Mouse (Mus musculus): ENCODE measurements around the gene Celf2. TPM values are rescaled to one million over a fixed set of nuclear protein-coding genes. Genes with fewer than 3 reads are reported as not detected.
A peak's percentile ranks its signal among the peaks of the same experiment; 100 is the strongest.

The Celf2 gene
- polyA plus RNA-seq, 1 experiment: 40.8 TPM

- H3K4me1 ChIP-seq (ENCODE audit: control insufficient read depth, insufficient read depth, insufficient read length): peaks cover 15% of the 10 kb centered on the region; the same call in 1 of the 2 replicates
- no peak for DNase-seq (ENCODE audit: low read depth in 1 of 2, low spot score in 2 of 2)
- H3K27me3 ChIP-seq (ENCODE audit: control insufficient read depth, insufficient read depth, low read length): no peaks in the 10 kb centered on the region
- 63% methylated on average over 8 of the region's 8 CpGs for WGBS
- H3K4me3 ChIP-seq (ENCODE audit: extremely low read depth, insufficient read depth, insufficient read length): no peak overlapping the region
- no peak overlapping the region for H3K27ac ChIP-seq (ENCODE audit: insufficient read depth, low read length)
- no peak for TF ChIP-seq CTCF (IDR thresholded peaks at IDR 0.05; ENCODE audit: extremely low read depth, insufficient read depth, insufficient read length, insufficient replicate concordance)
- TF ChIP-seq POLR2A (IDR thresholded peaks at IDR 0.05; ENCODE audit: low read depth, low read length): no peak
- H3K36me3 ChIP-seq (ENCODE audit: control insufficient read depth, insufficient read depth, low read length): no peaks in the 10 kb centered on the region
These were observed 783.3 kb downstream of the Celf2 start for GRCm38 (mm10) chr2:6726071-6726470.

DNA sequence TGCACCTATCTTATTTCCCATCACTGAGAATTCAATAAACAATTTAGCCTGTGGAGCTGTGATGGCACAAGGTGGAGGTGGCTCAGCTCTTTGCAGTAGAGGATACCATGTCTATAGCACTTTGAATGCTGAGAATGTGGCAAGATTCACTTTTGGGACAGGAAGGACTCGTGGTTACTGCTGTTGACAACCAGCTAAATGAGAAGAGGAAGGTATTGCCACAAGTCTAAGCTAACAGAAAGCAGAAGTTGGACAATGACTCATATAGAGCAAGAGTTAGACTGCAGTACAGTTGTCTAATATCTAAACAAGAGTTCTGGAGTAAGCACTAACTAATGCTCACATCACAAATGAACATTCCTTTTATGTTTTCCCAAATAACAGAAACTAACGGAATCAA, 785.8 kb downstream of the Celf2 start:
- TF ChIP-seq POLR2A (IDR thresholded peaks at IDR 0.05; ENCODE audit: low read depth, low read length): no peak
- no peak for TF ChIP-seq CTCF (IDR thresholded peaks at IDR 0.05; ENCODE audit: extremely low read depth, insufficient read depth, insufficient read length, insufficient replicate concordance)
- Histone ChIP-seq H3K27me3 (ENCODE audit: control insufficient read depth, insufficient read depth, low read length) (no peaks in the 10 kb centered on the region), H3K27ac (ENCODE audit: insufficient read depth, low read length) (peak overlapping the region; percentile 46), H3K4me1 (ENCODE audit: control insufficient read depth, insufficient read depth, insufficient read length) (peaks cover 15% of the 10 kb centered on the region; the same call in 1 of the 2 replicates), H3K36me3 (ENCODE audit: control insufficient read depth, insufficient read depth, low read length) (no peaks in the 10 kb centered on the region), H3K4me3 (ENCODE audit: extremely low read depth, insufficient read depth, insufficient read length) (no peak overlapping the region)
- DNase-seq (ENCODE audit: low read depth in 1 of 2, low spot score in 2 of 2): peak; percentile 48 to 77
- WGBS: 6% methylated on average over 2 of the region's 2 CpGs

GRCm38 (mm10) chr2:6721460-6722401, 787.6 kb downstream of the Celf2 start:
- Histone ChIP-seq H3K4me3 (ENCODE audit: extremely low read depth, insufficient read depth, insufficient read length) (peak overlapping the region; percentile 80), H3K27ac (ENCODE audit: insufficient read depth, low read length) (peak overlapping the region; percentile 97), H3K36me3 (ENCODE audit: control insufficient read depth, insufficient read depth, low read length) (no peaks in the 10 kb centered on the region), H3K27me3 (ENCODE audit: control insufficient read depth, insufficient read depth, low read length) (no peaks in the 10 kb centered on the region), H3K4me1 (ENCODE audit: control insufficient read depth, insufficient read depth, insufficient read length) (peaks cover 23% of the 10 kb centered on the region)
- 4% methylated on average over 17 of the region's 17 CpGs for WGBS
- peak in 1 of 2 experiments; percentile 66 for DNase-seq (ENCODE audit: low read depth in 1 of 2, low spot score in 2 of 2)
- TF ChIP-seq CTCF (IDR thresholded peaks at IDR 0.05; ENCODE audit: extremely low read depth, insufficient read depth, insufficient read length, insufficient replicate concordance) (no peak), POLR2A (IDR thresholded peaks at IDR 0.05; ENCODE audit: low read depth, low read length) (no peak; the same call in 1 of the 2 replicates)

GRCm38 (mm10) chr2:6720753-6721459, 788.5 kb downstream of the Celf2 start:
- H3K36me3 ChIP-seq (ENCODE audit: control insufficient read depth, insufficient read depth, low read length): no peaks in the 10 kb centered on the region
- H3K4me1 ChIP-seq (ENCODE audit: control insufficient read depth, insufficient read depth, insufficient read length): peaks cover 27% of the 10 kb centered on the region
- H3K27ac ChIP-seq (ENCODE audit: insufficient read depth, low read length): peak overlapping the region; percentile 97
- DNase-seq (ENCODE audit: low read depth in 1 of 2, low spot score in 2 of 2): peak; percentile 38 to 49
- WGBS: 6% methylated on average over 11 of the region's 11 CpGs
- H3K4me3 ChIP-seq (ENCODE audit: extremely low read depth, insufficient read depth, insufficient read length): peak overlapping the region; percentile 80
- TF ChIP-seq POLR2A (IDR thresholded peaks at IDR 0.05; ENCODE audit: low read depth, low read length) (peak; percentile 13; the same call in 1 of the 2 replicates), CTCF (IDR thresholded peaks at IDR 0.05; ENCODE audit: extremely low read depth, insufficient read depth, insufficient read length, insufficient replicate concordance) (no peak)
- no peaks in the 10 kb centered on the region for H3K27me3 ChIP-seq (ENCODE audit: control insufficient read depth, insufficient read depth, low read length)

GRCm38 (mm10) chr2:6718864-6719263, 790.5 kb downstream of the Celf2 start:
- no peak for DNase-seq (ENCODE audit: low read depth in 1 of 2, low spot score in 2 of 2)
- Histone ChIP-seq H3K27ac (ENCODE audit: insufficient read depth, low read length) (peak overlapping the region; percentile 62; the same call in 1 of the 2 replicates), H3K36me3 (ENCODE audit: control insufficient read depth, insufficient read depth, low read length) (no peaks in the 10 kb centered on the region; the same call in 1 of the 2 replicates), H3K27me3 (ENCODE audit: control insufficient read depth, insufficient read depth, low read length) (no peaks in the 10 kb centered on the region), H3K4me1 (ENCODE audit: control insufficient read depth, insufficient read depth, insufficient read length) (peaks cover 32% of the 10 kb centered on the region), H3K4me3 (ENCODE audit: extremely low read depth, insufficient read depth, insufficient read length) (peak overlapping the region; percentile 50)
- TF ChIP-seq CTCF (IDR thresholded peaks at IDR 0.05; ENCODE audit: extremely low read depth, insufficient read depth, insufficient read length, insufficient replicate concordance) (no peak), POLR2A (IDR thresholded peaks at IDR 0.05; ENCODE audit: low read depth, low read length) (no peak)

DNA sequence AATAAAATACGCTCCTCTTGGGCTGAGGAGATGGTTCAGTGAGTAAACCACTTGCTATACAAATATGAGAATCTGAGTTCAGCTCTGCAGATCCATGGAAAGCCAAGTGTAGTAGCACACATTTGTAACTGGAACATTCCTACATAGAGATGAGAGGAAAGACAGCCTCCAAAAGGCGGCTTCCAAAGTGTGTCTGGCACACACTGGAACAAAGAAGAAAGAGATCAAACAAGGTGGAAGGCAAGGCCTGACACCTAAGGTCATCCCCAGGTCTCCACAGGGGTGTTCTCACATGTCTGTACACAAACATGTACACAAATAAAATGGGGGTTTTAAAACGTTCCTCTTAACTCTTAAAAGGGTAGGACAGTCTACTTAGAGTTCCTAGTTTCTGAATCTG, 791.4 kb downstream of the Celf2 start:
- peaks cover 27% of the 10 kb centered on the region for H3K4me1 ChIP-seq (ENCODE audit: control insufficient read depth, insufficient read depth, insufficient read length)
- H3K27me3 ChIP-seq (ENCODE audit: control insufficient read depth, insufficient read depth, low read length): no peaks in the 10 kb centered on the region
- no peak for DNase-seq (ENCODE audit: low read depth in 1 of 2, low spot score in 2 of 2)
- 41% methylated on average over 3 of the region's 3 CpGs for WGBS
- no peak for TF ChIP-seq POLR2A (IDR thresholded peaks at IDR 0.05; ENCODE audit: low read depth, low read length)
- TF ChIP-seq CTCF (IDR thresholded peaks at IDR 0.05; ENCODE audit: extremely low read depth, insufficient read depth, insufficient read length, insufficient replicate concordance): no peak
- H3K4me3 ChIP-seq (ENCODE audit: extremely low read depth, insufficient read depth, insufficient read length): no peak overlapping the region; the same call in 1 of the 2 replicates
- H3K27ac ChIP-seq (ENCODE audit: insufficient read depth, low read length): peak overlapping the region; percentile 2; the same call in 1 of the 2 replicates
- H3K36me3 ChIP-seq (ENCODE audit: control insufficient read depth, insufficient read depth, low read length): no peaks in the 10 kb centered on the region; the same call in 1 of the 2 replicates
